Mouse (Mus musculus) urinary bladder, adult 18-20 months (tissue): ENCODE measurements around the gene Asb8.
A peak's percentile ranks its signal among the peaks of the same experiment; 100 is the strongest.

Experiments used
- DNase-seq, 2 experiments: peaks; one replicate each; pipeline ENCODE4 v3.0.0; 2022; ENCODE audit warnings: low spot score in 2 of 2, mixed read lengths in 2 of 2

The Asb8 gene

DNA sequence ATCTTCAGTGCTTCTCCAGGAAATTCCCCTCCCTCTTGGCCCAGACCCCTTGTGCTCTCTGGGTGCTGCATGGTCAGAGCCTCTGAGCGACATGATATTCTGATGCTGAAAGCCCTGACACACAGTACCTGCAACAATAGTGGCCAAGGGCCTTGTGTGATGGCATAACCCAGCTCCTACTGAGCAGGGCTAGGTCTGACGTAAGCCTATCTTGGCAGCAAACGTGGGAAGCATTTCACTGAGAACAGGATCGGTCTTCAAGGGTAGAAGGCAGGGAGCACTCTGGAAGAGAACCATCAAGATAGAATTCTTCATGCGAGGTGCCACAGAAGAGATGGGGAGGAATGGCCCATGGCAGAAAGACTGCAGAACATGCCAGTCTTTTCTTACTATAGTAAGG, at the start of gene Asb8:
Gene Asb8, minus strand, starts transcription at position 101 of the 400 bp plus-strand sequence.
- DNase-seq: no peak

DNA sequence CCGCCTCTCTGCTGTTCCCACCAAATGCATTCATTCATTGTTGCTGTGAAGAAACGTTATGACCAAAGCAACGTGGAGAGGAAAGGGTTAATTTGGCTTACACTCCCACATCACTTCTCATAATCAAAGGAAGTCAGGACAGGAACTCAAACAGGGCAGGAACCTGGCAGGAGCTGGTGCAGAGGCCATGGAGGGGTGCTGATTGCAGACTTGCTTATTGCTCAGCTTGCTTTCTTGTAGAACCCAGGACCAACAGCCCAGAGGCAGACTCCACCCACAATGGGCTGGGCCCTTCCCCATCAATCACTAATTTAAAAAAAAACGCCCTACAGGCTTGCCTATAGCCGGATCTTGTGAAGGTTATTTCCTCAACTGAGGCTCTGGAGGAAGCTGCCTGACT, 48.7 kb upstream of the Asb8 start:
- DNase-seq: no peak

DNA sequence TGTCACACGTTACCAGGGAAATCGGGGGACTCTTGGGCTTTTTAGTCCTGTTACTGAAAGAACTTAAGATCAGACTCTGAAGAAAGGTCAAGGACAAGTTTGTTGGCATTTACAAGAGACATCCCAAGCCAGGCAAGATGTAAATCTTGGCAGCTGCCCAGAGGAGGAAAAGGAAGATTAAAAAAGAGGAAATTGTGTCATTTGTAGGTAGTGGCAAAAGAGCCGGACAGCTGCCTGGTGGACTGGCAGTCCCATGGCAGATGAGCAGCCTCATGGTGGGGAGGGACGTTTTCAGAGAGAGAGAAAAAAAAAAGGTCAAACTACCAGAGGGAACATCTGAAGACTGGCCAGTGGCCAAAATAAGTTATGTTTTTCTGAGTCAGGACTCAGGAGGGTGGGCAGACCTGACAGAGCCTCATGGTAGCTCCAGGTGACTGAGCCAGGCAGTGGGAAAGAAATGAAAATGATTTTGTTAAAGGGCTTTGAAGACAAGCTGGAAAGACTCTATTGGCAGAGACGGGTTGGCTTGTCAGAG, 48.0 kb upstream of the Asb8 start:
- DNase-seq: no peak

DNA sequence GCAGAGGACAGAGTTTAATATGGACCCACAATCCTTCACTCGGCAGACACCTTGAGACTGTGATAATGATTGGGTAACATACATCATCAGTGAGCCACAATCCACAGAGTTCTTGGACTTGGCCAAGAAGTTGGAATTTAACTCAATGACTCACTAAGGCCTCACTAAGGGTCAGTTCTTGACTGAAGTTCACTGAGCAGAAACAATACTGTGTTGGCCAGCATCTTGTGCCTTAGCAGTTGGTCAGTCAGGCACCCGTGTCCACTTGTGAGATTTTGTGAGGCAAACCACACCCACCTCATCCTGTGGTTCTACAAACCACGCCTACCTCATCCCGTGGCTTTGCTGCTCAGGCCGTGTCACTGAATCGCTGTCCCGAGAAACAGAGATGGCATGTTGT, 44.3 kb upstream of the Asb8 start:
- no peak for DNase-seq

- DNase-seq: no peak
Observed at GRCm38 (mm10) chr15:98195442-98195841, 30.0 kb upstream of the Asb8 start, which contains the start of gene Olfr288. Olfr288 (minus strand) TSS chr15:98195542.

DNA sequence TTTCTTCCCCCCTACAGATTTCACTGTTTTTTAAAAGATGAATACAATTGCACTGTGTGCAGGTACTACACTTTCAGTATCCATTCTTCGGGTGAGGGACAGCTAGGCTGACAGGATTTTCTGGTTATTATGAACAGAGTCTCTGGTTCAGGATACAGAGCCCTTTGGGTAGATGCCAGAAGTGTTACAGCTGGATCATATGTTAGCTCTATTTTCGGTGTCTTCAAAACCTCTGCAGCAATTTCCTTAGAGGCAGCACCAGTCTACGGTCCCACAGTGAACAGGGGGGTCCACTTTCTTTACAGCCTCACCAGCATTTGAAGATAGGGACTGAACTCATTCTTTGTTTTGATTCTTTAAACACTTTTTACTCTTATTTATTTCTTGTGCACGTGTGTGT, 19.0 kb upstream of the Asb8 start:
- no peak for DNase-seq

- DNase-seq: no peak
Observed at GRCm38 (mm10) chr15:98181856-98182570, 16.6 kb upstream of the Asb8 start.

GRCm38 (mm10) chr15:98181132-98181711, 15.8 kb upstream of the Asb8 start:
- peak; percentile 87 to 93 for DNase-seq

DNA sequence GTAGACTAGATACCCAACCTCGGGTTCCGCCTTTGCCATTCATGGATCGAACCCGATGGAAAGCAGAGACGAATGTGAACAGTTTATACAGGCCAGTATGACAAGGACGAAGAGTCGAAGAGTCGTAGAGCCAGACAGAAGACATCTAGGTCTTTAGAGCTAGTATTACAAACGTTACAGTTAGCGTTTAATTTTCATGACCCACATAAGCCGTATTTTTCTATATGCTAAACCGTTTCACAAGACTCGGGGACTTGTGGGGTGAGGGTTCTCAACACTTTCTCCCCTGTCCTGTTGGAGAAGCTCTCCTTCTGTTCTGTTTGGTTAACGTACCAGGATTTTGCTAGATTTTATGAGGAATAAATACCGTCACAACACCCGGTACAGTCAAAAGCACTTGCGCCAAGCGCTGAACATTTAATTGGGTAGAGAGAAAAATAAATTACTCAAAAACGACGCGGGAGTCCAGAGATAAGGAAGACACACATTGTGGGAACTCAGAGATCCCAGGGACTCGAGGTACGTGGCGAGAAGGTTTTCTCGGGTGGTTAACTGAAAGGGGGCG, 15.2 kb upstream of the Asb8 start:
- DNase-seq: no peak

DNA sequence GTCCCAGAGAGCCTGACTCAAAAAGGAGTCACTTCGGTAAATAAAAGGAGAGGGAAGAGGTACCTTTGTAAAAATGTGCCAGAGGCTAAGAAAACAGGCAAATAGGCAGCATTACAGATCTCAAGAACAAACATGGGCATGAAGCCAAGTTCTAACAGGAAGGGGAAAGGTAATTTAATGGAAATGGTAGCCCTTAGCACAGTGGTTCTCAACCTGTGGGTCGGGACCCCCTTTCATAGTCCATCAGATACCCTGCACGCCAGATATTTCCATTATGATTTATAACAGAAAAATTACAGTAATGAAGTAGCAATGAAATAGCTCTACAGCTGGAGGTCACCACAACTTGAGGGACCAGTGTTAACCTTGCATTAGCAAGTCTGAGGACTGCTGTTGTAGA, 11.9 kb upstream of the Asb8 start:
- no peak for DNase-seq

DNA sequence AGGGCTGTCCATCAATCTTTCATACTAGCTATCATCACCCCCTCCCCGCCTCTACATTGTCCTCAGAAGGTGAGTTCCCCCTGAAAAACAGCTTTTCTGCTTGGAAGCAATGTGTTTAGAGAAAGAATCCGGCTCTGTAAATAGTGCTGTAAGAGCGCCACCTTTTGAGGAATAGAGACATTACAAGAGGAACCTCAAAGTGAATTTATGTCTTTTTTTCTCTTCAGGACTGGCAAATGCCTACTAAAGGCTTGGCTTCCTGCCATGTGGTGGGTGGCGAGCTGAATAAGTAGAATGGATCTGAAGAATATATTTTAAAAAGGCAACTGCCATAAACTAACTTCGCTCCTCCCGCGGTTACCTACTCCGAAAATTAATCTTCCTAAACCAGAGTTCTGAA, 8.4 kb upstream of the Asb8 start:
- no peak for DNase-seq

DNA sequence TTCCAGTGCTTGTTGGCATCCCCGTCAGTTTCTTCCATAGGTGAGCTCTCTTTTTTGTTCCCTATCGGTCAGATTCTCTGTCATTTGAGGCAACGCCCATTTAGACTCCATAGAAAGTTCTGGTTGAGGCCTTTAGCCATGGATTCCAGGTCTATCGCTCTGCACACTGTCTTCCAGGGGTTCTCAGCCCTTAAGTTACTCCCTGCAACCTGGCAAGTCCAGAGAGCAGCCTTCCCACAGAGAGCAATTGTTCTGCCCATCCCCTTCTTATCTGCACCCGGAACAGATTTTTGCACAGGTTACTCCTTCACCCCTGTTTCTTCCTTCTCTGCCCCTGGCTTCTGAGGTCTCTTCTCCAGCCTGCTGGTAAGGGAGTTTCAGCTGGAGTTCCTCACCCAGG, 6.7 kb upstream of the Asb8 start:
- DNase-seq: no peak

- no peak for DNase-seq
Observed at GRCm38 (mm10) chr15:98170917-98171316, 5.5 kb upstream of the Asb8 start.

DNA sequence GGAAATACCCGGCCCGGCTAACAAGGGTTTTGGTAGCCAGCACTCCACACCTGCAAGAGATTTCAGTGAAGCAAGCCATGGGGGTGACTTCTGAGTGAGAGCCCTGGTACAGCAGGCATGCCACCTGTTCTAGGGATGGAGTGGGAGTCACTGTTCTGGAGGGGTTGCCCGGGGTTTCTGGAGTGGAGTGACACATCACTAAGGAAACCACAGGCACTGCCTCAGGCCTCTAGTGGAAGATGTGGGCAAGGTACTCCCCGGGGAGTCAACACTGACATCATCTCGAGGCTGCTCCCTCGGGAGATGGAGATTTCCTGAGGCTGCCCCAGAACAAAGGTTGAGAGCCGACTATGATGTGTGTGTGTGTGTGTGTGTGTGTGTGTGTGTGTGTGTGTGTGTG, 4.9 kb upstream of the Asb8 start:
- no peak for DNase-seq

GRCm38 (mm10) chr15:98168622-98169004, 3.2 kb upstream of the Asb8 start:
- DNase-seq: no peak

- DNase-seq: peak; percentile 57 to 65
Observed at GRCm38 (mm10) chr15:98167645-98168621, 2.5 kb upstream of the Asb8 start.

- DNase-seq: no peak
Observed at GRCm38 (mm10) chr15:98166963-98167644, 1.7 kb upstream of the Asb8 start, which contains the start of gene Ccdc184. Ccdc184 (plus strand) TSS chr15:98167158.

DNA sequence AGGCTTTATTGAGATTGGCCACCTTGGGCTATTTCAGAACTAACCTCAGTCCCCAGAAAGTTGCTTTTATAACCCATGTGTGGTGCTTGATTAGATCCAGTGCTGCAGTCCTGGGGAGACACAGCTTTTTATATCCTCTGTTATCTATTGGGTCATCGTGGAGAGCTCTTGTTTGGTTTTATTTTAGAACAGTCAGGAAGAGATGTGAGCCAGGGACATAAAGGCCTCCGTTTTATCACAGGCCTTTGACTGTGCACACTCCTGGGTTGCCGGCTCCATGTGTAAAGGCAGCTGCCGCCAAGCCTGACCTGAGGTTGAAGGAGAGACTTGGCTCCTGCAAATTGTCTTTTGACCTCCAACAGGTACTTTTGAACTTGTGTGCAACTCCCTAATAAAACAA, 2.9 kb downstream of the Asb8 start:
- DNase-seq: no peak

DNA sequence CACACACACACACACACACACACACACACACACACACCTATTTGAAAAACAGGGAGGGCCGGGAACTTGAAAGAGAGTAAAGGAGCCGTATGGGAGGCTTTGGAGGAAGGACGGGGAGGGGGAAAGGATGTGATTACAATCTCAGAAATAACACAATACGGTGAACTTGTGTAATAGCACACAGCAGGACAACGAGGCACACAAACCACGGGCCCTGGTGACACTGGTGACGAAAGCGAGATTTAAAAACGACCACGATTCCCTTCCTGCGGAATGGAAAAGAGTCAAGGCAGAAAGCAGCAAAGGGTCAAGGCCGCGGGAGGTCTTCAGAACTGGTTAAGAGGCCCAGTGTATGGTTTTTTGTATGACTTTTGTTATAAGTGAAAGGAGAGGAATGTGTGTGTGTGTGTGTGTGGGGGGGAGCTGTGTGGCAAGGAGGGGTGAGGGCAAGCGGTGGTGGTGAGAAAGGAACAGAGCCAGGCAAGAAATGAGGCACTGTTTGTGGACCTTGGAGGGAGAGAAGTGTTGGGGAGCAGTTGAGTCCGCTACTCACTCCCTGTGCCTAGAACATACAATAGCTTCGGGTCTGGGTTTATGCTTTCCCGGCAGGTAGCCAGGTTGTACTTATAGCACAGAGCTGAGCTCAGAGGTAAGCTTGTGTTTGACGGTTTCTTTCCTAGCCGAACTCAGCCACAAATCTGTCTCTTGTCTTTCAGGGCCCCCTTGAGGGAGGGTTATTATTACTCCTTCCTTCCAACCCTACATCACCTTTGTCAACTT, 4.2 kb downstream of the Asb8 start:
- no peak for DNase-seq

GRCm38 (mm10) chr15:98157253-98157652, 8.2 kb downstream of the Asb8 start:
- no peak for DNase-seq
